Mouse (Mus musculus): ENCODE data around the gene Rufy3.

DNA sequence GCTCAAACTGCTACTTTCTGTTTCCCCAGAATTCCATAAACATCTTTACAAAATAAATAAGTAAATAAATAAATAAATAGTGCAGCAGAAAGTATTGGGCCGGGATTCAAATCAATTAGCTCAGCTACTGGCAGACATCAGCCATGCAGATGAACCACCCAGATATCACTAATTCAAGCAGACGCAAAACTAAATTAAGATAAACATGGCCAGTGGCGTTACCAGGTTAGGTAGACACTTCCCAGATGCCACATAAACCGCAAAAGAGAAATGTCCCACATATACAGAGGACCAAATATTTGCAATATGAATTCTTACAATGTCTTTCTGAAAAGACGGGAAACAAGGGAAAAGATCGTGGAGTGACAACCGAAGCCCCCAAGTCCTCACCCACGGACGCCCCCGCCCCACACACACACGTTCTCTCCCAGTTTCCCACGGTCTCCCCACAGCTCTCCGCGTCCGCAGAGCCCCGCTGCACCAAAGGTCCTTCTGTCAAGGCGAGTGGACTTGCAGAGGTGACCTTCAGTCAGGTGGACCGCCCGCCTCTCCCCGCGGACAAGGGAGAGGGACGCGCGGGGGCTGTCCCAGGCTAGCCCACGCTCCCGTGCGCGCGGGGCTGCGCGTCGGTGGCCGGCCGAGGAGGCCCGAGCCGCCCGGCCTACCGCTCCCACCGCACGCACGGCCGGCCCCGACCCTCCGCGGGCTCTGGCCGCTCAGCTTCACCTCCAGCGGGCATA is 110.0 kb downstream of the Rufy3 start:
- TF ChIP-seq CTCF (IDR thresholded peaks at IDR 0.05; ENCODE audit: low read depth) (no peak), EP300 (IDR thresholded peaks at IDR 0.05; ENCODE audit: low read depth) (peak; percentile 29; the same call in 1 of the 2 replicates)

All from liver, postnatal 0 days (tissue).